Mouse (Mus musculus) intestine, embryonic 14.5 days (tissue): ENCODE results near the gene Dido1. TPM values are rescaled to one million over a fixed set of nuclear protein-coding genes. Genes with fewer than 3 reads are reported as not detected.

ENCODE experiments used
- ATAC-seq: fragments of 200-750 bp; cut with Nextera tagmentation; replicated peaks from 2 replicates; pipeline ENCODE4 v1.8.0; 2017; ENCODE audit warnings: low read depth, moderate number of reproducible peaks, moderate TSS enrichment, moderate library complexity; ENCODE audit not compliant: low FRiP score, low TSS enrichment
- DNase-seq: peaks from one replicate; pipeline ENCODE4 v3.0.0-alpha.2; 2018; ENCODE audit warnings: low spot score
- H3K27ac ChIP-seq: fragments of 300-500 bp; sonication (generic); 2 replicates; pipeline ENCODE4 v1.5.1; 2014; ENCODE audit warnings: low read depth, mild to moderate bottlenecking, control low read depth
- H3K27me3 ChIP-seq: fragments of 300-500 bp; sonication (generic); replicated peaks from 2 replicates; pipeline ENCODE4 v1.6.1; 2014; ENCODE audit warnings: low read length, control low read depth; ENCODE audit not compliant: control insufficient read depth, insufficient read depth
- H3K36me3 ChIP-seq: fragments of 300-500 bp; sonication (generic); 2 replicates; pipeline ENCODE4 v1.6.1; 2014; ENCODE audit warnings: low read length, control low read depth; ENCODE audit not compliant: control insufficient read depth, insufficient read depth
- H3K4me1 ChIP-seq: fragments of 300-500 bp; sonication (generic); replicated peaks from 2 replicates; pipeline ENCODE4 v1.6.1; 2014; ENCODE audit warnings: low read length, control low read depth, mixed read lengths; ENCODE audit not compliant: control insufficient read depth, insufficient read depth
- H3K4me2 ChIP-seq: fragments of 300-500 bp; sonication (generic); 2 replicates; pipeline ENCODE4 v1.6.1; 2014; ENCODE audit warnings: low read length
- H3K4me3 ChIP-seq: fragments of 300-500 bp; sonication (generic); 2 replicates; pipeline ENCODE4 v1.5.1; 2014; ENCODE audit warnings: low read depth, low read length, control low read depth, mixed read lengths
- H3K9ac ChIP-seq: fragments of 300-500 bp; sonication (generic); 2 replicates; pipeline ENCODE4 v1.6.1; 2014; ENCODE audit warnings: mild to moderate bottlenecking, low read length
- H3K9me3 ChIP-seq: fragments of 300-500 bp; sonication (generic); 2 replicates; pipeline ENCODE4 v1.6.1; 2016; ENCODE audit warnings: low read length, control low read depth; ENCODE audit not compliant: control insufficient read depth
- WGBS: fragments of 180-500 bp; shearing (Covaris S2); extraction: QIAGEN DNeasy Blood & Tissue Kit; methylation state at CpG from one replicate; pipeline ENCODE4 v1.1.7; 2014; 5-methylcytosine and 5-hydroxymethylcytosine counted together
- polyA plus RNA-seq: library from polyadenylated mRNA; unstranded; fragments of >200 nt; fragmentation: Nextera tagmentation; extraction: Ambion mirVana; gene quantifications from 2 replicates; pipeline ENCODE4 v1.2.1, GENCODE M21; 2014

The Dido1 gene
- polyA plus RNA-seq, 1 experiment from 2014 or later = 31.0 TPM

- no peak overlapping the region for H3K4me3 ChIP-seq
- WGBS = 79% methylated on average over 4 of the region's 4 CpGs
- no peaks in the 10 kb centered on the region for H3K4me1 ChIP-seq
- peaks cover 22% of the 10 kb centered on the region for H3K36me3 ChIP-seq
- H3K9me3 ChIP-seq = no peaks in the 10 kb centered on the region
- DNase-seq (peak; percentile 83), ATAC-seq (peak; percentile 45; the same call in 1 of the 2 replicates)
- no peak overlapping the region for H3K27ac ChIP-seq
- no peak overlapping the region for H3K4me2 ChIP-seq
- H3K9ac ChIP-seq = no peak overlapping the region
- H3K27me3 ChIP-seq = no peaks in the 10 kb centered on the region
Measured at GRCm38 (mm10) chr2:180657394-180658013, 52.3 kb downstream of the Dido1 start.

DNA sequence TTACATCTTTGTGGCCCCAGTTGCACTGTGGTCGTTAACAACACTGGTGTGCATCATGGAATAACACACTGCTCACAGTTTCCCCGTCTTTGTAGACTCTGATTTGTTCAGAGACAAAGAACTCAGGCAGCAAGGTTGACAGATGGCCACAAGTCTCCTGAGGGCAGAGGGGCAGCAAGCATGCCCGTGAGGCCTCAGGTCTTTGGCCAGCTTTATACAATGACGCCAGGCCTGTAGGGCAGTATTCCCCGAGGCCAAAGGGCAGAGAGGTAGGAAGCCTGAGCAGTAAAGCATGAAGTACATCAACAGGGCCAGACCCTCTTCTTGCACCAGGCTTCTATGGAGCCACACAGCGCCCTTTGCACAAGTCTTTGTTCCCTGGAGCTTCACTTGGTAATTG is 54.6 kb downstream of the Dido1 start:
- ATAC-seq = no peak

GRCm38 (mm10) chr2:180654666-180655065 is 55.1 kb downstream of the Dido1 start:
- ATAC-seq (no peak), DNase-seq (no peak)
- H3K27ac ChIP-seq = no peak overlapping the region
- H3K36me3 ChIP-seq = no peaks in the 10 kb centered on the region
- no peaks in the 10 kb centered on the region for H3K27me3 ChIP-seq
- H3K9ac ChIP-seq = no peak overlapping the region
- H3K4me3 ChIP-seq = no peak overlapping the region
- no peak overlapping the region for H3K4me2 ChIP-seq
- WGBS = 84% methylated on average over 7 of the region's 7 CpGs
- no peaks in the 10 kb centered on the region for H3K4me1 ChIP-seq
- H3K9me3 ChIP-seq = no peaks in the 10 kb centered on the region

More for the DNA sequence above, 54.6 kb downstream of the Dido1 start:
- no peak overlapping the region for H3K4me3 ChIP-seq
- H3K36me3 ChIP-seq = no peaks in the 10 kb centered on the region
- DNase-seq = no peak
- no peak overlapping the region for H3K4me2 ChIP-seq
- H3K9ac ChIP-seq = no peak overlapping the region
- no peak overlapping the region for H3K27ac ChIP-seq
- H3K27me3 ChIP-seq = no peaks in the 10 kb centered on the region
- WGBS = 67% methylated on average over 6 of the region's 6 CpGs
- H3K9me3 ChIP-seq = no peaks in the 10 kb centered on the region
- no peaks in the 10 kb centered on the region for H3K4me1 ChIP-seq

DNA sequence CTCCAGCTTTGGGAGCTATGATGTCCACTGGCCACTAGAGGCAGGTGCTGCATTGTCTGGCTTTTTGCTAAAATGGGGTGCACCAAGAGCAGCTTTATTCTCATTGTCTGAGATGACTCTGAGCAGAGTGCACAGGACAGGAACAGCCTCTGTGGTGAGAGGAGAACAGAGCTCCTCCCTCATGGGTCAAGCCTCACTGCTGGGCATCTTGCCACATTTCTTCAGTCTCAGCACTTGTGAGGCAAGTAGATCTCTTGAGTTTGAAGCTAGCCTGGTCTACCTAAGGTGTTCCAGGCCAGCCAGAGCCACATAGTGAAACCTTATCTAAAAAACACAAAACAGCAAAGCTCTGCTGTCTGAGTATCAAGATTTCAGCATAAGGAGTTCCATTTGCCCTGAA is 63.0 kb downstream of the Dido1 start:
- ATAC-seq (no peak), DNase-seq (no peak)
- H3K4me1 ChIP-seq = no peaks in the 10 kb centered on the region

GRCm38 (mm10) chr2:180643626-180644025 is 66.2 kb downstream of the Dido1 start:
- no peak for DNase-seq
- no peak for ATAC-seq
- H3K36me3 ChIP-seq = no peaks in the 10 kb centered on the region
- H3K4me3 ChIP-seq = no peak overlapping the region
- peaks cover 13% of the 10 kb centered on the region for H3K9me3 ChIP-seq
- no peak overlapping the region for H3K4me2 ChIP-seq
- no peak overlapping the region for H3K27ac ChIP-seq
- peaks cover 56% of the 10 kb centered on the region for H3K27me3 ChIP-seq
- H3K9ac ChIP-seq = no peak overlapping the region
- no peaks in the 10 kb centered on the region for H3K4me1 ChIP-seq

More for the DNA sequence above, 63.0 kb downstream of the Dido1 start:
- peaks cover 13% of the 10 kb centered on the region for H3K9me3 ChIP-seq
- H3K27me3 ChIP-seq = peaks cover 32% of the 10 kb centered on the region
- no peak overlapping the region for H3K27ac ChIP-seq
- H3K4me3 ChIP-seq = no peak overlapping the region
- H3K36me3 ChIP-seq = no peaks in the 10 kb centered on the region
- no peak overlapping the region for H3K9ac ChIP-seq
- H3K4me2 ChIP-seq = no peak overlapping the region

- H3K36me3 ChIP-seq = no peaks in the 10 kb centered on the region
- no peak within 1 kb of the TSS for H3K9ac ChIP-seq
- H3K27me3 ChIP-seq = peaks cover 58% of the 10 kb centered on the region
- DNase-seq (no peak), ATAC-seq (0 out of 2 replicates have a peak, but pooled peaks have one; percentile 27)
- H3K4me1 ChIP-seq = no peaks in the 10 kb centered on the region
- H3K27ac ChIP-seq = no peak within 1 kb of the TSS
- 4% methylated on average over 47 of the region's 56 CpGs for WGBS
- peak within 1 kb of the TSS; percentile 36 for H3K4me3 ChIP-seq
- H3K4me2 ChIP-seq = peak within 1 kb of the TSS; percentile 45
- peaks cover 13% of the 10 kb centered on the region for H3K9me3 ChIP-seq
Measured at GRCm38 (mm10) chr2:180642555-180643260, 67.1 kb downstream of the Dido1 start, which contains the start of gene Tcfl5. Gene Tcfl5, minus strand, starts transcription at chr2:180642708.

GRCm38 (mm10) chr2:180641576-180642554 is 67.9 kb downstream of the Dido1 start:
- Histone ChIP-seq H3K9me3 (peaks cover 13% of the 10 kb centered on the region), H3K9ac (no peak overlapping the region), H3K27me3 (peaks cover 56% of the 10 kb centered on the region), H3K27ac (no peak overlapping the region), H3K4me2 (peak overlapping the region; percentile 45), H3K4me1 (no peaks in the 10 kb centered on the region), H3K4me3 (peak overlapping the region; percentile 36), H3K36me3 (no peaks in the 10 kb centered on the region)
- ATAC-seq = 0 out of 2 replicates have a peak, but pooled peaks have one; percentile 60
- 2% methylated on average over 100 of the region's 112 CpGs for WGBS
- peak; percentile 57 for DNase-seq

DNA sequence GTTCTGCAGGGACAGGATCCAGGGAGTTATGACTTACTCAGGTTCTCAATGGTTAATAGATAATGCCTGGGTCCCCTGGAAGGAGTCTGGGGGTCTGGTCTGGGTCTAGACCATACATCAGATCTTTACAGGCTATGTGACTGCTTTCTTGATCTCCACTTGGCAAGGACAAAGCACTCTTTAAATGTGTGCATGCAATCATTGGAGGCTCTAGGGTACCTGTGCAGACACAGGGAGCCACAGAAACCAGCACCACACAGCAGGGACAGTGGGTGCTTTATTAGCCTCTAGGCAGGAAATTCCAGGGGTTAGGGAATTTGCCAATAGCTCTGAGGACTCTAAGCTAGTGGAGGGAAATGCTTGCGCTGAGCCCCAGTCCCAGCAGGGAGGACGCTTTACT is 97.9 kb downstream of the Dido1 start:
- 67% methylated on average over 2 of the region's 2 CpGs for WGBS
- no peak overlapping the region for H3K4me3 ChIP-seq
- no peaks in the 10 kb centered on the region for H3K27me3 ChIP-seq
- H3K4me2 ChIP-seq = no peak overlapping the region
- DNase-seq (no peak), ATAC-seq (no peak)
- H3K36me3 ChIP-seq = no peaks in the 10 kb centered on the region
- no peaks in the 10 kb centered on the region for H3K4me1 ChIP-seq
- no peak overlapping the region for H3K9ac ChIP-seq
- H3K9me3 ChIP-seq = no peaks in the 10 kb centered on the region
- H3K27ac ChIP-seq = no peak overlapping the region
